Mouse (Mus musculus) liver, postnatal 0 days (tissue): ENCODE measurements around the gene Sec14l5. TPM values are rescaled to one million over a fixed set of nuclear protein-coding genes. Genes with fewer than 3 reads are reported as not detected.

Source experiments
- ATAC-seq: fragments of 200-750 bp; cut with Nextera tagmentation; 2 replicates; pipeline ENCODE4 v1.8.0; 2017; ENCODE audit warnings: mild to moderate bottlenecking, moderate library complexity
- DNase-seq: peaks from one replicate; pipeline ENCODE4 v3.0.0-alpha.2; 2016
- H3K27ac ChIP-seq: fragments of 300-500 bp; sonication (generic); 2 replicates; pipeline ENCODE4 v1.5.1; 2014; ENCODE audit warnings: antibody characterized with exemption, moderate library complexity, mild to moderate bottlenecking, low read depth
- H3K27me3 ChIP-seq: fragments of 300-500 bp; sonication (generic); 2 replicates; pipeline ENCODE4 v1.6.1; 2014; ENCODE audit warnings: low read length, control low read depth, mixed read lengths; ENCODE audit not compliant: insufficient read depth
- H3K36me3 ChIP-seq: fragments of 300-500 bp; sonication (generic); replicated peaks from 2 replicates; pipeline ENCODE4 v1.6.1; 2014; ENCODE audit warnings: mild to moderate bottlenecking, control low read depth, low read length, moderate library complexity, mixed read lengths; ENCODE audit not compliant: insufficient read depth
- H3K4me1 ChIP-seq: fragments of 300-500 bp; sonication (generic); 2 replicates; pipeline ENCODE4 v1.6.1; 2014; ENCODE audit warnings: antibody characterized with exemption, mild to moderate bottlenecking, control low read depth; ENCODE audit not compliant: insufficient read depth
- H3K4me2 ChIP-seq: fragments of 300-500 bp; sonication (generic); 2 replicates; pipeline ENCODE4 v1.6.1; 2014; ENCODE audit warnings: low read depth, mild to moderate bottlenecking, low read length, moderate library complexity, mixed read lengths
- H3K4me3 ChIP-seq: fragments of 300-500 bp; sonication (generic); 2 replicates; pipeline ENCODE4 v1.5.1; 2014; ENCODE audit warnings: low read depth, low read length
- H3K9ac ChIP-seq: fragments of 300-500 bp; sonication (generic); replicated peaks from 2 replicates; pipeline ENCODE4 v1.6.1; 2014; ENCODE audit warnings: mild to moderate bottlenecking, moderate library complexity
- H3K9me3 ChIP-seq: fragments of 300-500 bp; sonication (generic); 2 replicates; pipeline ENCODE4 v1.6.1; 2016; ENCODE audit warnings: mild to moderate bottlenecking, control low read depth, low read length, mixed read lengths
- CTCF ChIP-seq: sonication (generic); IDR thresholded peaks from 2 replicates; pipeline ENCODE4 v1.5.1; 2016; ENCODE audit warnings: antibody characterized with exemption, low read depth
- EP300 ChIP-seq: IDR thresholded peaks from 2 replicates; pipeline ENCODE4 v1.6.1; 2016; ENCODE audit warnings: antibody characterized with exemption, low read depth, mild to moderate bottlenecking
- WGBS: fragments of 180-500 bp; shearing (Covaris S2); extraction: QIAGEN DNeasy Blood & Tissue Kit; methylation state at CpG from one replicate; pipeline ENCODE4 v1.1.7; 2014; ENCODE audit not compliant: insufficient replicate concordance; 5-methylcytosine and 5-hydroxymethylcytosine counted together
- microRNA-seq: library from miRNA; unstranded; fragments of <30 nt; microRNA quantifications from one replicate; pipeline ENCODE4, GENCODE M21; 2016
- polyA plus RNA-seq: library from polyadenylated mRNA; unstranded; fragments of >200 nt; fragmentation: Nextera tagmentation; extraction: Ambion mirVana; gene quantifications from 2 replicates; pipeline ENCODE4 v1.2.1, GENCODE M21; 2015

The Sec14l5 gene
- polyA plus RNA-seq, 1 experiment from 2014 or later, result 0.04 TPM

DNA sequence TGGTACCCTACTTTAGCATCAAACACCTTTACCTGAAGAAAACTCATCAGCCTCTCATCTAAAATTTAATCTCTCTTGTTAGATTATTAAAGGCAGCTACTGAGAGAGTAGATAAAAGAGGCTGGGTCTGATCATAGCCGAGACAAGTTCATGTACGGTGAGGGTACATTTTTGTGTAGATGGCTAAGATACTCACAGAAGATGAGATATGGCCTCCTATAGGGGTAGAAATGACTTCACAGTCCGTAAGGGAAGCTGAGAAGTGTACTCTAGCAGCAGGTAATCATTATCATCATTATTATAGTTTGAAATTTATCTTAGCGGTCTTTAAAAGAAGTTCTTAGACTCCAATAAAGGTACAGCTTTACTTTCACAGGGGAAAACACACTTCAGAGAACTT lies 86.1 kb downstream of the Sec14l5 start:
- no peaks in the 10 kb centered on the region for H3K36me3 ChIP-seq
- peaks cover 14% of the 10 kb centered on the region for H3K4me1 ChIP-seq
- H3K4me2 ChIP-seq, result peak overlapping the region; percentile 77
- ATAC-seq, result no peak
- H3K4me3 ChIP-seq, result peak overlapping the region; percentile 84
- H3K27me3 ChIP-seq, result no peaks in the 10 kb centered on the region
- TF ChIP-seq CTCF (no peak), EP300 (no peak)
- DNase-seq, result no peak
- 0 out of 2 replicates have a peak, but pooled peaks cover 3% of the 10 kb centered on the region for H3K9me3 ChIP-seq
- no peak overlapping the region for H3K27ac ChIP-seq
- WGBS, result 76% methylated on average over 4 of the region's 4 CpGs
- no peak overlapping the region for H3K9ac ChIP-seq

DNA sequence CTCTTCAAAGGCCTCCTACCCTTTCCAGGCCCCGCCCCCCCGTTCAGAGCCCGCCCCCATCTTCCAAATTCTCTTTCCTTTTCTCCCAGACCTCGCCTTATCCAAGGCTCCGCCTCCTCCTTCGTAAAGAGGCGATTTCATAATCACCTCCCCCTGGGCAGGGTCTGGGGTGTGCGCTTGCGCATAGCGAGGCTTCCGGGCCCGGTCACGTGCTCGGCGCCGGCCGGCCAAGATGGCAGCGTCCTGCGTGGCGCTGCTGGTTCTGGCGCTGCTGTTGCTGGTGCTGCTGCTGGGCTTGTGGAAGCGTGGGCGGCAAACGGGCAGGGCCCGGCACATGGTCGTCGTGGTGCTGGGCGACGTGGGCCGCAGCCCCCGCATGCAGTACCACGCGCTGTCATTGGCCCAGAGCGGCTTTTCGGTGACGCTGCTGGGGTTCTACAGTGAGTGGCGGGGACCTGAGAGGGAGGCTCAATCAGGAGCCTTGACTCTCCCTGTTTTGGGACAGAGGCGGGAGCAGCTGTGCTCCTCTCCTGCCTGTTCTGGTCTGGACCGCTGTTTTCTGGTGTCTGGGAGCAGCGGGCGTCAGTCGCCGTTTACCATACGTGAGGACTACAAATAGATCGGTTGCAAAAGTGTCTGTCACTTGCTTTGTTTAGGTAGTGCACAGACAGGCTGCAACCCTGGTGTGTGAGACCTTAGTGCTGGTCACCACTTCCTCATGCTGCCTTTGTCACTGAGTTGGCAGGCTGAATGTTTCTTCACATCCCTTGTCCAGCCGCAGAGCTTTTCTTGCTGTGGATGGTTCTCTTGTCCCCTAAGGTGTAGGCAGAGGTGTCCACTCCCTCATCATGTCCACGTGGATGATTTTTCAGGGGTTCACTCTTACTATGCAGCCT lies 86.8 kb downstream of the Sec14l5 start, which contains the start of gene Alg1:
Alg1 (plus strand) TSS at position 204 of the 896 bp plus-strand sequence.
- TF ChIP-seq CTCF (no peak), EP300 (no peak)
- DNase-seq (peak; percentile 93), ATAC-seq (peak; percentile 93)
- Histone ChIP-seq H3K9ac (peak within 1 kb of the TSS; percentile 85), H3K9me3 (0 out of 2 replicates have a peak, but pooled peaks cover 3% of the 10 kb centered on the region), H3K4me3 (peak within 1 kb of the TSS; percentile 84), H3K27me3 (no peaks in the 10 kb centered on the region), H3K4me1 (peaks cover 14% of the 10 kb centered on the region), H3K36me3 (peaks cover 2% of the 10 kb centered on the region; the same call in 1 of the 2 replicates), H3K4me2 (peak within 1 kb of the TSS; percentile 77), H3K27ac (peak within 1 kb of the TSS; percentile 83)
- 2% methylated on average over 47 of the region's 47 CpGs for WGBS

Small RNA genes lying within 50 kb of the gene (microRNA-seq; reads per million reads assigned to microRNA genes)
- not detected for gene Gm23689
- gene Gm26095, result not detected
- gene Mir6364, result not detected

Other genes starting within 250 kb of the Sec14l5 start
- gene Nudt16l1, start 208.3 kb upstream of the Sec14l5 start, polyA plus RNA-seq, result 38.9 and 40.2 TPM in 2 replicates
- gene Anks3, start 182.9 kb upstream of the Sec14l5 start, polyA plus RNA-seq, result 10.5 and 13.0 TPM in 2 replicates
- gene Sept12, start 149.3 kb upstream of the Sec14l5 start, polyA plus RNA-seq, result not detected in 2 replicates
- gene Smim22, start 139.8 kb upstream of the Sec14l5 start, polyA plus RNA-seq, result 23.6 and 23.7 TPM in 2 replicates
- 105 and 114 TPM in 2 replicates for gene Rogdi, start 133.6 kb upstream of the Sec14l5 start, polyA plus RNA-seq
- gene Glyr1, start 97.2 kb upstream of the Sec14l5 start, polyA plus RNA-seq, result 31.4 and 35.7 TPM in 2 replicates
- 6.4 and 6.5 TPM in 2 replicates for gene Ubn1, start 97.1 kb upstream of the Sec14l5 start, polyA plus RNA-seq
- 0.39 and 0.54 TPM in 2 replicates for gene Ppl, start 14.7 kb upstream of the Sec14l5 start, polyA plus RNA-seq
- 7.3 and 7.7 TPM in 2 replicates for gene Nagpa, start 56.9 kb downstream of the Sec14l5 start, polyA plus RNA-seq
- 1.8 and 2.4 TPM in 2 replicates for gene AU021092, start 75.2 kb downstream of the Sec14l5 start, polyA plus RNA-seq
- 16.3 and 16.9 TPM in 2 replicates for gene Alg1, start 86.5 kb downstream of the Sec14l5 start, polyA plus RNA-seq
- 8.3 and 8.9 TPM in 2 replicates for gene Eef2kmt, start 108.9 kb downstream of the Sec14l5 start, polyA plus RNA-seq